ENCODE assay signal across 8 mouse cellular contexts in the genomic region with DNA sequence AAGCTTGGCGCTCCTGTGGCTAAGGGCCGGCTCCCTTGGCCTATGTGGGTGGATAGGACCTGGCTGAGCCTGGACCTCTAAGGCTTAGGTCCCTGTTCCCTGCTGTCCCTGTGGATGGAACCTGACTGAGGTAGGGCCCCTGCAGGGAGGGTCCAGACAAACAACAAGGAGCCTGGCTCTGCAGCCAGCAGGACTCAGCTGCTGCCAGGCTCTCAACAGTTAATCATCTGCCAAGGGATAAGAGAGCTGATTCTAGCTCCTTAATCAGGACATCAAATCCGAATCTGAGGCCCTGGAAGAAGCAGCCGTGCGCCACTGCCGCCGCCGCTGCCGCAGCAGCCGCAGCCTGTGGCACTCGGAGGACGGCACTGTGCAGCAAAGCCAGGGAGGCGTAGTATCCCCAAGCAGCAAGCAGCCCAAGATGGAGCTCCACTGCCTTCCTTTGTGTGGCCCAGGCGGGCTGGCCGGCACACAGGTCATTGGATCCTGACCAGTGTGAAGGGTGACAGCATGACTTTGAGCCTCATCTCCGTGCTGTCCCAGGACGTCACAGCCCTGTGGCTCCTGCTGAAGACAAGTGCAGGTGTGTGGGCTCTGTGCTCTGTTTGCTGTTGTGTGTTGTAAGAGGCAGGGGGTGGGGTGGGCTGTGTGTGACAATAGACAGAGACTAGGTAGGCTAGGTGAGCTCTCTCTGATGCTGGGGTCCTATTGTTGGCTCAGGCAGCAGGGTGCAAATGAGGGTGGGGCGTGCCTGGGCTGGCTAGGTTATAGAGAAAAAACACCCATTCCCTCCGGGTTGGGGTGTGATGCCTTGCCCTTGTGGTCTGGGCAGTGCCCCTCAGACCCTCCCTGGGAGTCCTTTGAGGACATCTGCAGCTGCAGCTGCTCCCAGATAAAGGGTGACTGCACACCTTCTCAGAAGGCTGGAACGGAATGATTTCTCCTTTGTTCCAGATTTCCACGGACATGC.
A peak's percentile ranks its signal among the peaks of the same experiment; 100 is the strongest.
DNase-seq lines count a peak whose midpoint lies in the region; ATAC-seq lines count a peak whose summit lies in the region.

No protein-coding gene starts in this region.

- peaks cover 18% of the 10 kb centered on the region for H3K4me1 ChIP-seq in lung, embryonic 16.5 days (replicated peaks; ENCODE audit: control insufficient read depth, insufficient read depth, low read length)
- peaks cover 45% of the 10 kb centered on the region for H3K4me1 ChIP-seq in hindbrain, embryonic 14.5 days (replicated peaks; ENCODE audit: control insufficient read depth, insufficient read depth, low read length)
- peaks cover 62% of the 10 kb centered on the region for H3K4me1 ChIP-seq in midbrain, embryonic 13.5 days (replicated peaks)

- peak overlapping the region; percentile 47 for H3K4me2 ChIP-seq in lung, embryonic 16.5 days (ENCODE audit: low read depth, low read length)
- peak overlapping the region; percentile 91 for H3K4me2 ChIP-seq in hindbrain, embryonic 14.5 days (replicated peaks)
- peak overlapping the region; percentile 97 for H3K4me2 ChIP-seq in midbrain, embryonic 13.5 days (replicated peaks)

- ATAC-seq in lung, embryonic 16.5 days (ENCODE audit: low read depth), result peak; percentile 53; the same call in 1 of the 2 replicates
- peak; percentile 85 for ATAC-seq in hindbrain, embryonic 14.5 days (ENCODE audit: low FRiP score)
- ATAC-seq in midbrain, embryonic 13.5 days, result peak; percentile 92

- WGBS in lung, embryonic 16.5 days, result 11% methylated on average over 21 of the region's 21 CpGs
- 3% methylated on average over 21 of the region's 21 CpGs for WGBS in hindbrain, embryonic 14.5 days
- 2% methylated on average over 21 of the region's 21 CpGs for WGBS in midbrain, embryonic 13.5 days

- H3K27me3 ChIP-seq in lung, embryonic 16.5 days (ENCODE audit: control insufficient read depth, insufficient read depth, low read depth, low read length), result no peaks in the 10 kb centered on the region
- H3K27me3 ChIP-seq in hindbrain, embryonic 14.5 days (ENCODE audit: control insufficient read depth, insufficient read depth, low read length), result no peaks in the 10 kb centered on the region
- no peaks in the 10 kb centered on the region for H3K27me3 ChIP-seq in midbrain, embryonic 13.5 days

- peak overlapping the region; percentile 16; the same call in 1 of the 2 replicates for H3K27ac ChIP-seq in lung, embryonic 16.5 days (ENCODE audit: low read length)
- H3K27ac ChIP-seq in hindbrain, embryonic 14.5 days, result peak overlapping the region; percentile 99
- H3K27ac ChIP-seq in midbrain, embryonic 13.5 days, result peak overlapping the region; percentile 99

- peak overlapping the region; percentile 32 for H3K4me3 ChIP-seq in lung, embryonic 16.5 days (ENCODE audit: low read length)
- peak overlapping the region; percentile 59 for H3K4me3 ChIP-seq in hindbrain, embryonic 14.5 days (replicated peaks; ENCODE audit: low read length)
- H3K4me3 ChIP-seq in midbrain, embryonic 13.5 days (replicated peaks), result peak overlapping the region; percentile 57

- H3K9ac ChIP-seq in lung, embryonic 16.5 days (ENCODE audit: low read length), result peak overlapping the region; percentile 28
- H3K9ac ChIP-seq in hindbrain, embryonic 14.5 days, result peak overlapping the region; percentile 98
- peak overlapping the region; percentile 91 for H3K9ac ChIP-seq in midbrain, embryonic 13.5 days (replicated peaks)

- no peaks in the 10 kb centered on the region for H3K9me3 ChIP-seq in lung, embryonic 16.5 days (ENCODE audit: control insufficient read depth, low read length)
- H3K9me3 ChIP-seq in hindbrain, embryonic 14.5 days (ENCODE audit: control insufficient read depth, low read length), result no peaks in the 10 kb centered on the region
- H3K9me3 ChIP-seq in midbrain, embryonic 13.5 days, result no peaks in the 10 kb centered on the region

- peak; percentile 23 for DNase-seq in adrenal gland, adult 2 months
- DNase-seq in adrenal gland, postnatal 36 days, result no peak
- DNase-seq in lung, postnatal 10 days, result no peak
- peak; percentile 78 for DNase-seq in hindbrain, embryonic 14.5 days (ENCODE audit: low spot score)
- no peak for DNase-seq in gastrocnemius, adult 8-10 months (ENCODE audit: low spot score in 2 of 2)
- DNase-seq in yolk sac, embryonic 10.5 days (ENCODE audit: low spot score), result no peak

- H3K36me3 ChIP-seq in lung, embryonic 16.5 days (ENCODE audit: control insufficient read depth, insufficient read depth, low read length), result no peaks in the 10 kb centered on the region
- H3K36me3 ChIP-seq in hindbrain, embryonic 14.5 days (replicated peaks; ENCODE audit: control insufficient read depth, insufficient read depth), result peaks cover 11% of the 10 kb centered on the region; the same call in 1 of the 2 replicates
- H3K36me3 ChIP-seq in midbrain, embryonic 13.5 days, result peaks cover 8% of the 10 kb centered on the region; the same call in 1 of the 2 replicates

Comparison
In these comparisons a context has a peak if more than half of its experiments do, and no peak if none do; other contexts are left out.
1. DNase-seq: peak in adrenal gland, adult 2 months (single experiment) and hindbrain, embryonic 14.5 days (single experiment); none in adrenal gland, postnatal 36 days (0 of 2), lung, postnatal 10 days (single experiment), gastrocnemius, adult 8-10 months (0 of 2) and yolk sac, embryonic 10.5 days (single experiment).
2. H3K27ac ChIP-seq: peak in every context shown above with its lines; median percentile 99 in hindbrain, embryonic 14.5 days; 99 in midbrain, embryonic 13.5 days; 16 in lung, embryonic 16.5 days.
3. H3K4me2 ChIP-seq: peak in every context shown above with its lines; median percentile 97 in midbrain, embryonic 13.5 days; 91 in hindbrain, embryonic 14.5 days; 47 in lung, embryonic 16.5 days.
4. H3K9ac ChIP-seq: peak in every context shown above with its lines; median percentile 98 in hindbrain, embryonic 14.5 days; 91 in midbrain, embryonic 13.5 days; 28 in lung, embryonic 16.5 days.
5. Peak in every context shown above with its lines, with median percentiles within 50 percentile points of each other: ATAC-seq and H3K4me3 ChIP-seq.